Mouse (Mus musculus): Measurements from ENCODE around the gene Gm16253.
A peak's percentile ranks its signal among the peaks of the same experiment; 100 is the strongest.

- TF ChIP-seq CTCF (IDR thresholded peaks at IDR 0.05; ENCODE audit: control insufficient read depth, insufficient read depth, insufficient read length) (no peak), MYOG (IDR thresholded peaks at IDR 0.05; ENCODE audit: control insufficient read depth, extremely low read depth, insufficient read length) (no peak), MYOD1 (IDR thresholded peaks at IDR 0.05; ENCODE audit: control insufficient read depth, insufficient read length, low read depth) (no peak), MAX (IDR thresholded peaks at IDR 0.05) (peak; percentile 96), USF1 (IDR thresholded peaks at IDR 0.05; ENCODE audit: low read depth) (no peak), FOSL1 (IDR thresholded peaks at IDR 0.05; ENCODE audit: insufficient read depth, low read length, poor library complexity, severe bottlenecking) (no peak)
Observed at GRCm38 (mm10) chr3:96576690-96577541, at the start of gene Gm16253.
